Mouse (Mus musculus) left cerebral cortex, postnatal 10 days (tissue): Measurements from ENCODE around the gene Fzd7. TPM values are rescaled to one million over a fixed set of nuclear protein-coding genes. Genes with fewer than 3 reads are reported as not detected.
"Not testable (repeated sequence)": the region's sequence is repeated elsewhere in the genome, so short reads cannot be mapped to it uniquely, and the experiment has no call there.

ENCODE experiments used
- DNase-seq, 2 experiments: peaks; one replicate each; pipeline ENCODE4 v3.0.0; 2021 to 2022; ENCODE audit warnings: low spot score in 2 of 2, mixed read lengths in 1 of 2; ENCODE audit errors: extremely low spot score in 1 of 2
- intact Hi-C: fragments of 180-260 bp; cut with DNase I; formaldehyde crosslinking; loops from one replicate; pipeline ENCODE4 v1.15.1; 2025
- total RNA-seq, 2 experiments: library from RNA; stranded (reverse); gene quantifications; 2 replicates each; pipeline ENCODE4 v1.2.3; 2021

Fzd7 gene
- 1 to 10 TPM; 5.4 to 6.1 TPM for total RNA-seq

GRCm38 (mm10) chr1:59482331-59482695 lies at the start of gene Fzd7:
Fzd7 (plus strand) TSS chr1:59482424.
- intact Hi-C loops = loop anchor here (5.0 kb wide), 1 partner anchor 170 kb away; no protein-coding TSS in a partner anchor
- DNase-seq = peak in 1 of 2 experiments; percentile 64

DNA sequence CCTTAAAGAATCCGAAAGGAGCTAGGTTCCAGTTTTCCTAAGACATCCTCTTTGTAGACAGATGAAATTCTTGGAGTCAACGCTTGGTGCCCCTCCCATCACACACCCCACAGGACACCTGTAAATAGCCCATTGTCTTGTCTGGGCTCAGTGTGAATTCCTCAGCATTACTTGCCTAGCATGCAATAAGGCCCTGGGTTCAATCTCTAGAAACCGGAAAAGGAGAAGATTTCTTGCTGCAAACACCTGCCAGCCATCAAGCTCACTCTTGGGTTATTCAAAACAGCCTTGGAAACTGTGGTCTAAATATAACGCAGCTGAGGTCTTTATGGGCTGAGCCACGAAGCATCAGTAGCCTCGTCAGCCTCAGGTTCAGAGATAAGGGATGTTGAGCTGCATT lies 48.9 kb upstream of the Fzd7 start:
- DNase-seq = no peak
- intact Hi-C loops = no loop called here

- intact Hi-C loops = no loop called here
- DNase-seq = no peak
Observed at GRCm38 (mm10) chr1:59434071-59434470, 48.2 kb upstream of the Fzd7 start.

GRCm38 (mm10) chr1:59435270-59435669 lies 47.0 kb upstream of the Fzd7 start:
- DNase-seq = no peak
- intact Hi-C loops = loop anchor here (5.0 kb wide), 1 partner anchor 93 kb away; no protein-coding TSS in a partner anchor

GRCm38 (mm10) chr1:59436321-59436720 lies 45.9 kb upstream of the Fzd7 start:
- DNase-seq = no peak
- intact Hi-C loops = loop anchor here (5.0 kb wide), 1 partner anchor 94 kb away; no protein-coding TSS in a partner anchor

- intact Hi-C loops = loop anchor here (5.0 kb wide), 1 partner anchor 96 kb away; no protein-coding TSS in a partner anchor
- DNase-seq = no peak
Observed at GRCm38 (mm10) chr1:59437927-59438326, 44.3 kb upstream of the Fzd7 start.

- intact Hi-C loops = loop anchor here (5.0 kb wide), 1 partner anchor 96 kb away; no protein-coding TSS in a partner anchor
- no peak for DNase-seq
Observed at GRCm38 (mm10) chr1:59438330-59438729, 43.9 kb upstream of the Fzd7 start.

- intact Hi-C loops = loop anchor here (5.0 kb wide), 1 partner anchor 97 kb away; no protein-coding TSS in a partner anchor
- DNase-seq = no peak
Observed at GRCm38 (mm10) chr1:59439252-59439651, 43.0 kb upstream of the Fzd7 start.

DNA sequence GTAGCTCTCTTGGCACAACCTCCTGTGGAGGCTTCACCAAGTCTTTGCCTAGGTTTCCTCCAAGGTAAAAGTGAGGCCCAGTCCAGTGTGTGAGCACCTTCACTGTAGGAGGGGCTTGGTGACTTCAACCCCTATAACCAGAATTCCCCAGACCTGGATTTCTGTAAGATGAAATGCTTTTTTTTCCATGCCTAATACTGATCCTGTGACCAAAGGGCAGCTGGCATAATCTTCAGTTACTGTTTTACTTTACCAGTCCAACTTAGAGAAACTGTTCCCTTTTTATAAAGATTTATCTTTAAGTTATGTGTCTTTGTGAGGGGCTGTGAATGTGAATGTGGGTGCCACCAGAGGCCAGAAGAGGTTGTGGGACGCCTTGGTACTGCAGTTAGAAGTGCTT lies 42.3 kb upstream of the Fzd7 start:
- no peak for DNase-seq
- intact Hi-C loops = loop anchor here (5.0 kb wide), 1 partner anchor 98 kb away; no protein-coding TSS in a partner anchor

- intact Hi-C loops, DNase-seq: not testable (repeated sequence)
Observed at GRCm38 (mm10) chr1:59442721-59443120, 39.5 kb upstream of the Fzd7 start.

- intact Hi-C loops = no loop called here
Observed at GRCm38 (mm10) chr1:59444127-59444660, 38.0 kb upstream of the Fzd7 start.

DNA sequence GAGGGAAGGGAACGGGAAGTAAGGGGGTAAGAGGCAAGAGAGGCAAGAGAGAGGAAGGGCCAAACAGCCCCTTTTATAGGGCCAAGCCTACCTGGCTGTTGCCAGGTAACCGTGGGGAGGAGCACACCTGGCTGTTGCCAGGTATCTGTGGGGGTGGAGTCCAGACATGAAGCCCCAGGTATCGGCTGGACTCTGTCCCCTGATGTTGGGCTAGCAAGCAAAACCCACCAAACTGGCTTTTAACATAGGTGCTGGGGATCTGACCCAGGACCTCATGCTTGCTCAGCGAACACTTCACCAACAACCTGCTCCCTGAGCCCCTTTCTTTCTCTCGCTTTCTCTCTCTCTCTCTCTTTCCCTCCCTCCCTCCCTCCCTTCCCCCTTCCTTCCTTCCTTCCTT lies 37.0 kb upstream of the Fzd7 start:
- intact Hi-C loops = no loop called here
- DNase-seq = no peak

More at GRCm38 (mm10) chr1:59444127-59444660, 38.0 kb upstream of the Fzd7 start:
- no peak for DNase-seq

- intact Hi-C loops = no loop called here
- no peak for DNase-seq
Observed at GRCm38 (mm10) chr1:59448497-59449270, 33.5 kb upstream of the Fzd7 start.

DNA sequence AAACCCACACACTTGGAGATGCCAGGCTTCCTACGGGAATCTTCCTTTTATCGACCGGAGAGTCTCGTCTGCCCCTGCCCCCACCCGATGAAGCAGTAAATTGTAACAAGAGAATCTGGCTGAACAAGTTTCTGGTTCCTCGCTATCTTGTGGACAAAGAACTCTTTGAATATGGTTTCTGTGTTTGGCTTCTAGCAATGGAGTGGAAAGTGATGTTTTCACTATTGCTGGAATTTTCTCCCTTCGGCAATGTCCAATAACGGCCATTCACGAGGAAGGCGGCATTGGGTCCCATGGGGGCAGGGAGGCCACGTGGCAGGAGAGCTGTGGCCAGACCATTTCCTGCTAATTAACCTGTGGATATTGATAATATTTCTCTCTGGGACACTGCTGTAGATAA lies 32.8 kb upstream of the Fzd7 start:
- intact Hi-C loops = no loop called here
- DNase-seq = no peak

GRCm38 (mm10) chr1:59450896-59451295 lies 31.3 kb upstream of the Fzd7 start:
- intact Hi-C loops = no loop called here
- DNase-seq = no peak

DNA sequence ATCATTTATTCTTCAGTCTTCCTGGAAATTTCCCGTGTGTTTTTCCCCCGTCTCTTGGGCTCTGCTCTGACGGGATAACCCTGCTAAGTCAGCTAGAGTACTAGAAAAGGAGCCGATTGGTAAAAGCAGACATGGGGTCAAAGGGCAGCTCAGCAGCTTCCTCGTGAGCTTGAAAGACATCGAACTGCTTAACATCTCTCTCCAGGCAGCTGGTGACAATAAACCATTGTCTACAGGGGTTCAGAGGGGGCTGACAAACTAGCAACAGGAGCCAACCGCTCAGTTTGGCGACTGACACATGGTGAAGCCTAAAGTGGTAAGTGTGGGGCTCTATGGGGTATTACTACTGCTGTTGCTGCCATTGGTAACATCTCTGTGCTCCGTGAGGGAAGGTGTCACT lies 30.6 kb upstream of the Fzd7 start:
- intact Hi-C loops = no loop called here
- DNase-seq = no peak

DNA sequence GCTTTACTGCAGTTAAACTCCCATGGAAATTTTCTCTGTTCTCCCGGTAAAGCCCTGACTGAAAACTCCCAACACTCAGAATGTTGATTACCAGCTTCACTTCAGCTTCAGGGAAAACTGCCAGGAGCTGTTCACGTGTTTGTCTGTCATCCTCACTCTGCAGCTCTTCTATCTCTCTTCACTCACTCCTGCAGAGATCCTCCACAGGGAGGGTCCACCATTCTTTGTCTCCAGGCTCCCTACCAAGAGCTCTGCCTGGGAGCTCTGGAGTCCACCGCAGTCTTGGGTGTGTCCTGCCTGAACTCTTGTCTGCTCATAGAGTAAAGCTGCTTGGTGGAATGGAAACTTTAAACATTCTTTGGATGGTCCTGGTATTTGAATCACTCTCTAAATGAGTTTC lies 25.4 kb upstream of the Fzd7 start:
- intact Hi-C loops = no loop called here
- DNase-seq = no peak

DNA sequence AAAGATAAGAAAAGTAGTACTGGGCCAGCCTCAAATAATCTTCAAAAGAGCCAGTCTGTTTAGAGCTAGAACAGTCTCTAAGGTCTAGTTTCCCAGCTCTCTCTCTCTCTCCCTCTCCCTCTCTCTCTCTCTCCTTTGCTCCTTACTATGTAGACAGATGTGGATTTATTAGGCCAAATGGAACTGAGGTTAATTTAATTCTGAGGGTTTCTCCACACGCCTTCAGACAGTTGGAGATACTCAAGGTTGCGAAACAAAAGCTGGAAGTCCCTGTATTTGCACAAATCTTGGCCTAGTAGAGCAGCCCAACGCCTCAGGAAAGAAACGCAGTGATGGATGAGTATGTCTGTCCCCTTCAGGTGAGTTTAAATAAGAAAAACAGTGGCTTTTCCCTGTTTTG lies 24.4 kb upstream of the Fzd7 start:
- DNase-seq = no peak
- intact Hi-C loops = no loop called here

GRCm38 (mm10) chr1:59458886-59459285 lies 23.3 kb upstream of the Fzd7 start:
- no peak for DNase-seq
- intact Hi-C loops = no loop called here
